Mouse (Mus musculus) neural tube, embryonic 14.5 days (tissue): ENCODE results near the gene Il4i1. TPM values are rescaled to one million over a fixed set of nuclear protein-coding genes. Genes with fewer than 3 reads are reported as not detected.

Experiments used
- ATAC-seq: fragments of 200-750 bp; cut with Nextera tagmentation; 2 replicates; pipeline ENCODE4 v1.8.0; 2017; ENCODE audit warnings: low read depth, mild to moderate bottlenecking, moderate TSS enrichment, moderate library complexity
- H3K27ac ChIP-seq: fragments of 300-500 bp; sonication (generic); 2 replicates; pipeline ENCODE4 v1.5.1; 2014; ENCODE audit warnings: low read depth, mild to moderate bottlenecking, control low read depth, low read length, moderate library complexity, mixed read lengths
- H3K27me3 ChIP-seq: fragments of 300-500 bp; sonication (generic); 2 replicates; pipeline ENCODE4 v1.6.1; 2014; ENCODE audit warnings: low read length; ENCODE audit not compliant: control insufficient read depth, insufficient read depth
- H3K36me3 ChIP-seq: fragments of 300-500 bp; sonication (generic); 2 replicates; pipeline ENCODE4 v1.6.1; 2014; ENCODE audit warnings: low read length, mixed read lengths; ENCODE audit not compliant: control insufficient read depth, insufficient read depth
- H3K4me1 ChIP-seq: fragments of 300-500 bp; sonication (generic); 2 replicates; pipeline ENCODE4 v1.6.1; 2014; ENCODE audit warnings: low read length; ENCODE audit not compliant: control insufficient read depth, insufficient read depth
- H3K4me2 ChIP-seq: fragments of 300-500 bp; sonication (generic); 2 replicates; pipeline ENCODE4 v1.6.1; 2014; ENCODE audit warnings: mild to moderate bottlenecking, low read depth, low read length, control low read depth
- H3K4me3 ChIP-seq: fragments of 300-500 bp; sonication (generic); 2 replicates; pipeline ENCODE4 v1.5.1; 2014; ENCODE audit warnings: low read depth, low read length, control low read depth, mixed read lengths
- H3K9ac ChIP-seq: fragments of 300-500 bp; sonication (generic); replicated peaks from 2 replicates; pipeline ENCODE4 v1.6.1; 2014; ENCODE audit warnings: low read depth, mild to moderate bottlenecking, control low read depth, low read length, mixed read lengths
- H3K9me3 ChIP-seq: fragments of 300-500 bp; sonication (generic); 2 replicates; pipeline ENCODE4 v1.6.1; 2016; ENCODE audit warnings: low read length; ENCODE audit not compliant: control insufficient read depth
- WGBS: fragments of 180-500 bp; shearing (Covaris S2); extraction: QIAGEN DNeasy Blood & Tissue Kit; methylation state at CpG from one replicate; pipeline ENCODE4 v1.1.7; 2014; 5-methylcytosine and 5-hydroxymethylcytosine counted together
- polyA plus RNA-seq: library from polyadenylated mRNA; unstranded; fragments of >200 nt; fragmentation: Nextera tagmentation; extraction: Ambion mirVana; gene quantifications from 2 replicates; pipeline ENCODE4 v1.2.1, GENCODE M21; 2014

The Il4i1 gene
- polyA plus RNA-seq, 1 experiment from 2014 or later, result 1.7 TPM

- Histone ChIP-seq H3K36me3 (peaks cover 27% of the 10 kb centered on the region), H3K9ac (0 out of 2 replicates have a peak overlapping the region, but pooled peaks have one; percentile 37), H3K9me3 (no peaks in the 10 kb centered on the region), H3K27ac (no peak overlapping the region), H3K4me1 (peaks cover 13% of the 10 kb centered on the region), H3K27me3 (peaks cover 6% of the 10 kb centered on the region; the same call in 1 of the 2 replicates), H3K4me3 (peak overlapping the region; percentile 15), H3K4me2 (peak overlapping the region; percentile 44)
- ATAC-seq, result peak; percentile 50; the same call in 1 of the 2 replicates
- WGBS, result 1% methylated on average over 56 of the region's 58 CpGs
Observed at GRCm38 (mm10) chr7:44839491-44840191, 23.5 kb downstream of the Il4i1 start.

- Histone ChIP-seq H3K4me3 (peak overlapping the region; percentile 15), H3K27me3 (peaks cover 6% of the 10 kb centered on the region; the same call in 1 of the 2 replicates), H3K9me3 (no peaks in the 10 kb centered on the region), H3K4me1 (peaks cover 13% of the 10 kb centered on the region), H3K36me3 (peaks cover 34% of the 10 kb centered on the region), H3K4me2 (peak overlapping the region; percentile 44; the same call in 1 of the 2 replicates), H3K9ac (no peak overlapping the region), H3K27ac (no peak overlapping the region)
- ATAC-seq, result 0 out of 2 replicates have a peak, but pooled peaks have one; percentile 2
- 44% methylated on average over 14 of the region's 14 CpGs for WGBS
Observed at GRCm38 (mm10) chr7:44840426-44840825, 24.2 kb downstream of the Il4i1 start.

GRCm38 (mm10) chr7:44841825-44842463 lies 25.8 kb downstream of the Il4i1 start:
- H3K4me2 ChIP-seq, result no peak overlapping the region
- no peak for ATAC-seq
- H3K9ac ChIP-seq, result no peak overlapping the region
- 90% methylated on average over 8 of the region's 8 CpGs for WGBS
- peaks cover 6% of the 10 kb centered on the region; the same call in 1 of the 2 replicates for H3K27me3 ChIP-seq
- H3K27ac ChIP-seq, result no peak overlapping the region
- H3K9me3 ChIP-seq, result no peaks in the 10 kb centered on the region
- H3K4me3 ChIP-seq, result no peak overlapping the region
- H3K4me1 ChIP-seq, result peaks cover 13% of the 10 kb centered on the region
- H3K36me3 ChIP-seq, result peaks cover 48% of the 10 kb centered on the region

- peaks cover 13% of the 10 kb centered on the region for H3K4me1 ChIP-seq
- H3K9ac ChIP-seq, result no peak overlapping the region
- H3K27ac ChIP-seq, result no peak overlapping the region
- ATAC-seq, result no peak
- WGBS, result 98% methylated on average over 10 of the region's 10 CpGs
- peaks cover 5% of the 10 kb centered on the region; the same call in 1 of the 2 replicates for H3K27me3 ChIP-seq
- H3K36me3 ChIP-seq, result peaks cover 48% of the 10 kb centered on the region
- H3K9me3 ChIP-seq, result no peaks in the 10 kb centered on the region
- H3K4me2 ChIP-seq, result no peak overlapping the region
- H3K4me3 ChIP-seq, result no peak overlapping the region
Observed at GRCm38 (mm10) chr7:44845006-44845405, 28.8 kb downstream of the Il4i1 start.

GRCm38 (mm10) chr7:44846804-44847203 lies 30.6 kb downstream of the Il4i1 start:
- Histone ChIP-seq H3K4me3 (no peak overlapping the region), H3K27ac (no peak overlapping the region), H3K9ac (no peak overlapping the region), H3K9me3 (no peaks in the 10 kb centered on the region), H3K27me3 (no peaks in the 10 kb centered on the region), H3K4me2 (no peak overlapping the region), H3K4me1 (peaks cover 20% of the 10 kb centered on the region), H3K36me3 (peaks cover 40% of the 10 kb centered on the region)
- no peak for ATAC-seq
- 89% methylated on average over 7 of the region's 7 CpGs for WGBS

GRCm38 (mm10) chr7:44847772-44848171 lies 31.6 kb downstream of the Il4i1 start:
- peak overlapping the region; percentile 75; the same call in 1 of the 2 replicates for H3K27ac ChIP-seq
- peak overlapping the region; percentile 56 for H3K9ac ChIP-seq
- H3K9me3 ChIP-seq, result no peaks in the 10 kb centered on the region
- ATAC-seq, result no peak
- peaks cover 32% of the 10 kb centered on the region for H3K36me3 ChIP-seq
- WGBS, result 82% methylated on average over 5 of the region's 5 CpGs
- H3K4me2 ChIP-seq, result peak overlapping the region; percentile 86
- no peaks in the 10 kb centered on the region for H3K27me3 ChIP-seq
- peaks cover 20% of the 10 kb centered on the region for H3K4me1 ChIP-seq
- H3K4me3 ChIP-seq, result peak overlapping the region; percentile 68

- peak within 1 kb of the TSS; percentile 97 for H3K27ac ChIP-seq
- H3K4me3 ChIP-seq, result peak within 1 kb of the TSS; percentile 68
- no peaks in the 10 kb centered on the region for H3K9me3 ChIP-seq
- under 1% methylated on average over 54 of the region's 54 CpGs for WGBS
- H3K27me3 ChIP-seq, result no peaks in the 10 kb centered on the region
- H3K4me2 ChIP-seq, result peak within 1 kb of the TSS; percentile 86
- peaks cover 24% of the 10 kb centered on the region for H3K4me1 ChIP-seq
- peak within 1 kb of the TSS; percentile 73 for H3K9ac ChIP-seq
- H3K36me3 ChIP-seq, result peaks cover 29% of the 10 kb centered on the region
- ATAC-seq, result peak; percentile 85
Observed at GRCm38 (mm10) chr7:44848561-44849415, 32.6 kb downstream of the Il4i1 start, which contains the start of the genes Akt1s1 and Tbc1d17. Gene Akt1s1, plus strand, starts transcription at chr7:44848991. Gene Tbc1d17, minus strand, starts transcription at chr7:44849079.

- Histone ChIP-seq H3K36me3 (peaks cover 23% of the 10 kb centered on the region), H3K27me3 (no peaks in the 10 kb centered on the region), H3K4me3 (peak overlapping the region; percentile 68), H3K4me1 (peaks cover 24% of the 10 kb centered on the region), H3K9ac (peak overlapping the region; percentile 73), H3K27ac (peak overlapping the region; percentile 97), H3K9me3 (no peaks in the 10 kb centered on the region), H3K4me2 (peak overlapping the region; percentile 71)
- WGBS, result 0% methylated on average over 41 of the region's 41 CpGs
- ATAC-seq, result peak; percentile 73
Observed at GRCm38 (mm10) chr7:44849416-44850111, 33.4 kb downstream of the Il4i1 start.
